Mouse (Mus musculus): ENCODE measurements at regions not wholly inside any gene's neighbourhood (a gene's known extent, or its start where the extent isn't known, plus 50 kb on each side); places are given as distances from the start of the nearest gene placed in this dataset.

- in situ Hi-C loops (cut with MboI; ENCODE audit: low pct_ligation_motif_present, low pct_unique_long_range_greater_than_20kb, low sequenced_read_pairs), result no loop called here
- Histone ChIP-seq H3K36me3 (replicated peaks in 1 of 2; ENCODE audit: control insufficient read depth in 1 of 2, insufficient read depth in 1 of 2, low read length in 1 of 2) (no peaks in the 10 kb centered on the region), H3K4me2 (ENCODE audit: insufficient read depth, low read depth, poor library complexity, severe bottlenecking) (no peak overlapping the region), H3K9ac (ENCODE audit: insufficient read depth, low read depth) (no peak overlapping the region), H3K79me2 (replicated peaks; ENCODE audit: control insufficient read depth, extremely low read depth, insufficient read depth, poor library complexity, severe bottlenecking) (no peaks in the 10 kb centered on the region), H3K4me1 (ENCODE audit: control insufficient read depth in 1 of 2, insufficient read depth in 2 of 2) (no peaks in the 10 kb centered on the region), H3K27me3 (replicated peaks) (no peaks in the 10 kb centered on the region), H3K4me3 (replicated peaks in 1 of 3; ENCODE audit: low read depth in 2 of 3, low read length in 2 of 3, poor library complexity in 1 of 3) (no peak overlapping the region), H3K9me3 (replicated peaks; ENCODE audit: low read length) (no peaks in the 10 kb centered on the region), H3K27ac (ENCODE audit: insufficient read depth, low read depth) (no peak overlapping the region)
- dilution Hi-C loops (cut with MboI; ENCODE audit: extremely low pct_ligation_motif_present, extremely low pct_unique_long_range_greater_than_20kb, low sequenced_read_pairs), result no loop called here
- TF ChIP-seq SMC3 (IDR thresholded peaks at IDR 0.05; ENCODE audit: low read depth, low read length) (no peak), POLR2AphosphoS2 (IDR thresholded peaks at IDR 0.05; ENCODE audit: low read depth, low read length) (no peak), NRF1 (IDR thresholded peaks at IDR 0.05; ENCODE audit: low read depth, low read length) (no peak), EP300 (IDR thresholded peaks at IDR 0.05; ENCODE audit: low read length) (no peak), GABPA (IDR thresholded peaks at IDR 0.05; ENCODE audit: insufficient replicate concordance, low read depth, low read length) (no peak), BHLHE40 (IDR thresholded peaks at IDR 0.05; ENCODE audit: low read depth, low read length) (no peak), USF2 (conservative IDR thresholded peaks at IDR 0.05; ENCODE audit: low read depth, low read length) (no peak), JUND (conservative IDR thresholded peaks at IDR 0.05; ENCODE audit: low read depth, low read length) (no peak), RAD21 (IDR thresholded peaks at IDR 0.05; ENCODE audit: low read depth, low read length) (no peak), UBTF (IDR thresholded peaks at IDR 0.05; ENCODE audit: low read depth, low read length) (no peak), USF1 (IDR thresholded peaks at IDR 0.05; ENCODE audit: low read depth, low read length) (no peak), ZC3H11A (IDR thresholded peaks at IDR 0.05; ENCODE audit: low read depth, low read length) (no peak), CTCF (conservative IDR thresholded peaks at IDR 0.05 in 1 of 2, IDR thresholded peaks at IDR 0.05 in 1 of 2; ENCODE audit: low read depth in 2 of 2, low read length in 2 of 2) (no peak), RCOR1 (conservative IDR thresholded peaks at IDR 0.05; ENCODE audit: low read depth, low read length) (no peak), ETS1 (conservative IDR thresholded peaks at IDR 0.05; ENCODE audit: low read depth, low read length) (no peak), POLR2A (IDR thresholded peaks at IDR 0.05; ENCODE audit: low read depth, low read length) (no peak), CHD1 (IDR thresholded peaks at IDR 0.05; ENCODE audit: low read depth, low read length) (no peak), SIN3A (IDR thresholded peaks at IDR 0.05; ENCODE audit: low read length) (no peak), IRF4 (IDR thresholded peaks at IDR 0.05; ENCODE audit: low read depth, low read length) (no peak)
- no peak for DNase-seq (ENCODE audit: extremely low read depth)
These were observed 149.4 kb upstream of the Cwc22 start for GRCm38 (mm10) chr2:78095536-78095935.

- H3K9me3 ChIP-seq (replicated peaks; ENCODE audit: low read length), result no peaks in the 10 kb centered on the region
- H3K27me3 ChIP-seq (replicated peaks), result no peaks in the 10 kb centered on the region
- in situ Hi-C loops (cut with MboI; ENCODE audit: low pct_ligation_motif_present, low pct_unique_long_range_greater_than_20kb, low sequenced_read_pairs), result no loop called here
- no peak for DNase-seq (ENCODE audit: extremely low read depth)
- TF ChIP-seq TCF12 (IDR thresholded peaks at IDR 0.05; ENCODE audit: low read depth, low read length), result no peak
- no peak for TF ChIP-seq USF2 (conservative IDR thresholded peaks at IDR 0.05; ENCODE audit: low read depth, low read length)
- TF ChIP-seq SMC3 (IDR thresholded peaks at IDR 0.05; ENCODE audit: low read depth, low read length), result no peak
- no peak for TF ChIP-seq MYC (IDR thresholded peaks at IDR 0.05; ENCODE audit: low read depth, low read length)
- TF ChIP-seq CTCF (conservative IDR thresholded peaks at IDR 0.05 in 1 of 2, IDR thresholded peaks at IDR 0.05 in 1 of 2; ENCODE audit: low read depth in 2 of 2, low read length in 2 of 2), result no peak
- no peak for TF ChIP-seq USF1 (IDR thresholded peaks at IDR 0.05; ENCODE audit: low read depth, low read length)
- TF ChIP-seq MAX (IDR thresholded peaks at IDR 0.05; ENCODE audit: low read length), result no peak
- no peak for TF ChIP-seq ZC3H11A (IDR thresholded peaks at IDR 0.05; ENCODE audit: low read depth, low read length)
- no peak for TF ChIP-seq ZKSCAN1 (IDR thresholded peaks at IDR 0.05; ENCODE audit: borderline replicate concordance, low read depth, low read length)
- TF ChIP-seq HCFC1 (IDR thresholded peaks at IDR 0.05; ENCODE audit: low read depth, low read length), result no peak
- TF ChIP-seq ELF1 (IDR thresholded peaks at IDR 0.05; ENCODE audit: low read depth, low read length), result no peak
- no peak for TF ChIP-seq JUND (conservative IDR thresholded peaks at IDR 0.05; ENCODE audit: low read depth, low read length)
- dilution Hi-C loops (cut with MboI; ENCODE audit: extremely low pct_ligation_motif_present, extremely low pct_unique_long_range_greater_than_20kb, low sequenced_read_pairs), result no loop called here
- no peak overlapping the region for H3K9ac ChIP-seq (ENCODE audit: insufficient read depth, low read depth)
- no peaks in the 10 kb centered on the region for H3K79me2 ChIP-seq (replicated peaks; ENCODE audit: control insufficient read depth, extremely low read depth, insufficient read depth, poor library complexity, severe bottlenecking)
- H3K4me2 ChIP-seq (ENCODE audit: insufficient read depth, low read depth, poor library complexity, severe bottlenecking), result no peak overlapping the region
- H3K4me1 ChIP-seq (ENCODE audit: control insufficient read depth in 1 of 2, insufficient read depth in 2 of 2), result no peaks in the 10 kb centered on the region
- no peaks in the 10 kb centered on the region for H3K36me3 ChIP-seq (replicated peaks in 1 of 2; ENCODE audit: control insufficient read depth in 1 of 2, insufficient read depth in 1 of 2, low read length in 1 of 2)
- no peak overlapping the region for H3K4me3 ChIP-seq (replicated peaks in 1 of 3; ENCODE audit: low read depth in 2 of 3, low read length in 2 of 3, poor library complexity in 1 of 3)
- no peak overlapping the region for H3K27ac ChIP-seq (ENCODE audit: insufficient read depth, low read depth)
These were observed 148.7 kb upstream of the Cwc22 start for GRCm38 (mm10) chr2:78094921-78095320.
